ENCODE assay signal across 30 mouse cellular contexts in genomic region chr2:121642934-121643333, GRCm38 (mm10).
DNase-seq lines count a peak whose midpoint lies in the region; ATAC-seq lines count a peak whose summit lies in the region.
"Had no signal": no experiment of that assay in that cellular context is flagged by ENCODE, and none has a peak within 500 bp of the region (broad histone marks: within the 10 kb centered on the region; RNA-seq: fewer than 3 reads in every experiment).

No protein-coding gene starts in this region.

- H3K9me3 ChIP-seq in forebrain, embryonic 14.5 days (replicated peaks; ENCODE audit: control insufficient read depth, low read length), result no peaks in the 10 kb centered on the region
- no peaks in the 10 kb centered on the region for H3K9me3 ChIP-seq in forebrain, embryonic 10.5 days
- no peaks in the 10 kb centered on the region for H3K9me3 ChIP-seq in neural tube, embryonic 12.5 days
- H3K9me3 ChIP-seq: heart, embryonic 10.5 days; intestine, embryonic 15.5 days; limb, embryonic 10.5 days; limb, embryonic 15.5 days; liver, embryonic 13.5 days; neural tube, embryonic 13.5 days had no signal

- no peaks in the 10 kb centered on the region for H3K36me3 ChIP-seq in forebrain, embryonic 14.5 days (ENCODE audit: control insufficient read depth, insufficient read depth, low read length)
- H3K36me3 ChIP-seq in forebrain, embryonic 10.5 days (replicated peaks), result no peaks in the 10 kb centered on the region
- H3K36me3 ChIP-seq in neural tube, embryonic 12.5 days, result no peaks in the 10 kb centered on the region
- H3K36me3 ChIP-seq: heart, embryonic 10.5 days; intestine, embryonic 15.5 days; limb, embryonic 10.5 days; limb, embryonic 15.5 days; liver, embryonic 13.5 days; neural tube, embryonic 13.5 days had no signal

- no peak overlapping the region for H3K9ac ChIP-seq in forebrain, embryonic 14.5 days (ENCODE audit: low read length)
- H3K9ac ChIP-seq in neural tube, embryonic 12.5 days, result no peak overlapping the region
- H3K9ac ChIP-seq: intestine, embryonic 15.5 days; limb, embryonic 15.5 days; liver, embryonic 13.5 days; neural tube, embryonic 13.5 days had no signal

- ATAC-seq in forebrain, embryonic 14.5 days, result peak; percentile 70
- no peak for ATAC-seq in neural tube, embryonic 12.5 days (ENCODE audit: low FRiP score, low read depth)
- ATAC-seq: activated CD4-positive, CD25-positive, alpha-beta regulatory T cell, adult 4 months; hindbrain, postnatal 0 days; intestine, embryonic 15.5 days; midbrain, embryonic 16.5 days had no signal

- WGBS in forebrain, embryonic 14.5 days, result 9% methylated on average over 6 of the region's 6 CpGs
- WGBS in forebrain, embryonic 10.5 days, result 48% methylated on average over 6 of the region's 6 CpGs
- WGBS in neural tube, embryonic 12.5 days, result 28% methylated on average over 6 of the region's 6 CpGs

- peak; percentile 33 for DNase-seq in forebrain, embryonic 14.5 days (ENCODE audit: low spot score)
- DNase-seq in forebrain, embryonic 10.5 days (ENCODE audit: extremely low spot score, low spot score), result no peak
- DNase-seq in neural tube, embryonic 10.5 days (ENCODE audit: extremely low spot score, low spot score), result no peak
- peak; percentile 98 for DNase-seq in R1 (ENCODE audit: low read depth, low spot score)
- DNase-seq in cerebellum, postnatal 36 days, result no peak
- DNase-seq in right cerebral cortex, postnatal 4 days, result no peak
- DNase-seq: adrenal gland, adult 2 months; adrenal gland, postnatal 36 days; B cell, adult 2 months; cerebellum, adult 2 months; cerebellum, postnatal 14 days; gastrocnemius, postnatal 14 days; heart, postnatal 36 days; kidney, adult 2 months; layer of hippocampus, postnatal 36 days; liver, embryonic 13.5 days; lung, adult 18-20 months; lung, postnatal 10 days; thymus, postnatal 4 days had no signal

- H3K4me3 ChIP-seq in forebrain, embryonic 14.5 days (ENCODE audit: low read depth, low read length), result no peak overlapping the region
- no peak overlapping the region for H3K4me3 ChIP-seq in forebrain, embryonic 10.5 days
- H3K4me3 ChIP-seq in neural tube, embryonic 12.5 days, result no peak overlapping the region
- H3K4me3 ChIP-seq: erythroblast, embryonic 14.5 days; heart, embryonic 10.5 days; intestine, embryonic 15.5 days; limb, embryonic 10.5 days; limb, embryonic 15.5 days; liver, embryonic 13.5 days; neural tube, embryonic 13.5 days had no signal

- H3K4me1 ChIP-seq in forebrain, embryonic 14.5 days (ENCODE audit: control insufficient read depth, insufficient read depth, low read length), result peaks cover 10% of the 10 kb centered on the region
- peaks cover 18% of the 10 kb centered on the region for H3K4me1 ChIP-seq in forebrain, embryonic 10.5 days
- H3K4me1 ChIP-seq in neural tube, embryonic 12.5 days, result 0 out of 2 replicates have a peak, but pooled peaks cover 5% of the 10 kb centered on the region
- H3K4me1 ChIP-seq: heart, embryonic 10.5 days; liver, embryonic 13.5 days had no signal

- H3K27ac ChIP-seq in forebrain, embryonic 14.5 days (ENCODE audit: low read depth, low read length), result no peak overlapping the region
- H3K27ac ChIP-seq in forebrain, embryonic 10.5 days, result no peak overlapping the region
- no peak overlapping the region for H3K27ac ChIP-seq in neural tube, embryonic 12.5 days
- H3K27ac ChIP-seq: heart, embryonic 10.5 days; hindbrain, postnatal 0 days; intestine, embryonic 15.5 days; kidney, postnatal 0 days; limb, embryonic 10.5 days; limb, embryonic 15.5 days; liver, embryonic 13.5 days; neural tube, embryonic 13.5 days had no signal

- no peaks in the 10 kb centered on the region for H3K27me3 ChIP-seq in forebrain, embryonic 14.5 days (replicated peaks; ENCODE audit: control insufficient read depth, insufficient read depth, low read length)
- no peaks in the 10 kb centered on the region for H3K27me3 ChIP-seq in forebrain, embryonic 10.5 days (ENCODE audit: poor library complexity, severe bottlenecking)
- H3K27me3 ChIP-seq in neural tube, embryonic 12.5 days (replicated peaks), result no peaks in the 10 kb centered on the region
- H3K27me3 ChIP-seq: intestine, embryonic 15.5 days; limb, embryonic 15.5 days; liver, embryonic 13.5 days; neural tube, embryonic 13.5 days had no signal

- no peak overlapping the region for H3K4me2 ChIP-seq in forebrain, embryonic 14.5 days (ENCODE audit: low read length)
- 0 out of 2 replicates have a peak overlapping the region, but pooled peaks have one; percentile 9 for H3K4me2 ChIP-seq in neural tube, embryonic 12.5 days (replicated peaks)
- H3K4me2 ChIP-seq: intestine, embryonic 15.5 days; limb, embryonic 15.5 days; liver, embryonic 13.5 days; neural tube, embryonic 13.5 days had no signal

Comparison
In these comparisons a context has a peak if more than half of its experiments do, and no peak if none do; other contexts are left out.
1. DNase-seq: peak in forebrain, embryonic 14.5 days (single experiment) and R1 (single experiment); none in forebrain, embryonic 10.5 days (single experiment), neural tube, embryonic 10.5 days (single experiment), cerebellum, postnatal 36 days (0 of 2) and right cerebral cortex, postnatal 4 days (single experiment).